Mouse (Mus musculus): ENCODE data around the gene Slc4a1ap.

The Slc4a1ap gene

DNA sequence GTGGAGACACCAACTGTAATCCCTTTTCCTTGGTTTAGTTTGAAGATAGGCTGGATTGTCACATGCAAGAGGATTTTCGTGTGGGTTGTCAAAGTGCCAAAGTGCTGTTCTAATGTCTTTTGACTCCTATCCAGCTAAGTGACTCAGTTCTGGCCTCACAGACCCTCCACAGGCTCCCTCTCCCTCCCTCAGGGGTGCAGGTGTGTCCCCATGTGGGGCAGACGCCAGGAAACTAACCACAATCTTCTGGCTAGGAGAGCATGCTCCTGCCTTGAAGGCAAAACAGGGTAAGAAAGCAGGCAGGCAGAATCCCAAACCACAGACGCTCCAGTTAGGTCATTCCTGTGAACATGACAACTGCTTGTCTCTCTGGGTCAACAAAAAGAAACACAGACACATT is 79.4 kb downstream of the Slc4a1ap start:
- DNase-seq (ENCODE audit: low spot score), result no peak
